Mouse (Mus musculus) C2C12 (cell line): Measurements from ENCODE around the gene Gpr35.

ENCODE experiments used
- CTCF ChIP-seq: IDR thresholded peaks from one replicate; pipeline ENCODE4 v1.5.1; 2011; ENCODE audit not compliant: control insufficient read depth, insufficient read depth, insufficient read length
- MAX ChIP-seq: IDR thresholded peaks from one replicate; pipeline ENCODE4 v1.6.1; 2011; ENCODE audit warnings: mild to moderate bottlenecking, control low read depth
- MYOD1 ChIP-seq: IDR thresholded peaks from one replicate; pipeline ENCODE4 v1.6.1; 2011; ENCODE audit warnings: low read depth; ENCODE audit not compliant: control insufficient read depth, insufficient read length

DNA sequence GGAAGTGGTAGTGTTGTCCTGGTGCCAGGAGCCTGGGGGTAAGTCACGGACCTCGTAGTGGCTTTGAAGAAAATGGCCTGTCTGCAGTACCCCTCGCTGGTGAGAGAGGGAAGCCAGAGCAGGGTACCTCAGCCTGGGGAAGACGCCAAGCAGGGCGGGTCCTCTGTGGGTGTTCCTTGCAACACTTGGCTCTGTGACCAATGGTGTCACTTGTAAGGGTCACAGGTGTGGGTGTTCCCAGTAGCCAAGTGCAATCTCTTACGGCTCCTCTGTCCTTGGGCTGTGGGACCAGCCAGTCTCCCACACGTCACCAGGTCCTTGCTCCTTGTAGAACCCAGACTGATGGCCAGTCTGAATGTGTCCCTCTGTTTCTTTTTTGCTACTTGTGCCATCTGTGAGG lies 55.4 kb downstream of the Gpr35 start, which contains the start of gene Aqp12:
- TF ChIP-seq MYOD1 (no peak), CTCF (no peak), MAX (no peak)
